32 mouse cellular contexts compared by ENCODE assay signal in genomic region chr13:9653018-9653417, GRCm38 (mm10).
"Had no signal": no experiment of that assay in that cellular context is flagged by ENCODE, and none has a peak within 500 bp of the region (broad histone marks: within the 10 kb centered on the region; RNA-seq: fewer than 3 reads in every experiment).

No protein-coding gene starts in this region.

- ATAC-seq: hindbrain, embryonic 16.5 days; hindbrain, postnatal 0 days; inflammation-experienced regulatory T-cells, adult 6 months had no signal

- H3K27ac ChIP-seq: heart, embryonic 13.5 days; heart, embryonic 15.5 days; hindbrain, embryonic 10.5 days; hindbrain, embryonic 12.5 days; hindbrain, embryonic 13.5 days; hindbrain, embryonic 14.5 days; hindbrain, embryonic 15.5 days; hindbrain, postnatal 0 days; kidney, embryonic 15.5 days; kidney, postnatal 0 days; layer of hippocampus, adult 2 months; left cerebral cortex, adult 2 months had no signal

- H3K9me3 ChIP-seq: heart, embryonic 12.5 days; heart, embryonic 13.5 days; heart, embryonic 15.5 days; hindbrain, embryonic 10.5 days; hindbrain, embryonic 12.5 days; hindbrain, embryonic 13.5 days; hindbrain, embryonic 15.5 days; kidney, embryonic 15.5 days had no signal

- H3K9ac ChIP-seq: heart, embryonic 12.5 days; heart, embryonic 13.5 days; heart, embryonic 15.5 days; hindbrain, embryonic 12.5 days; hindbrain, embryonic 13.5 days; hindbrain, embryonic 14.5 days; hindbrain, embryonic 15.5 days; kidney, embryonic 15.5 days had no signal

- H3K4me3 ChIP-seq: heart, embryonic 12.5 days; heart, embryonic 13.5 days; heart, embryonic 15.5 days; hindbrain, embryonic 10.5 days; hindbrain, embryonic 12.5 days; hindbrain, embryonic 13.5 days; hindbrain, embryonic 15.5 days; kidney, embryonic 15.5 days; layer of hippocampus, adult 2 months; left cerebral cortex, adult 2 months had no signal

- DNase-seq: heart, postnatal 10 days; heart, postnatal 14 days; heart, postnatal 36 days; heart, postnatal 4 days; kidney, adult 11 months; kidney, adult 18-20 months; kidney, adult 2 months; kidney, adult 8-10 months; kidney, adult 9 months; kidney, postnatal 10 days; kidney, postnatal 14 days; kidney, postnatal 25 days; kidney, postnatal 36 days; kidney, postnatal 4 days; layer of hippocampus, adult 9-11 months; layer of hippocampus, postnatal 36 days had no signal

- H3K4me2 ChIP-seq: heart, embryonic 11.5 days; heart, embryonic 12.5 days; heart, embryonic 13.5 days; heart, embryonic 15.5 days; hindbrain, embryonic 12.5 days; hindbrain, embryonic 13.5 days; hindbrain, embryonic 14.5 days; hindbrain, embryonic 15.5 days; kidney, embryonic 15.5 days had no signal

- H3K27me3 ChIP-seq: heart, embryonic 12.5 days; heart, embryonic 13.5 days; heart, embryonic 15.5 days; hindbrain, embryonic 12.5 days; hindbrain, embryonic 13.5 days; hindbrain, embryonic 15.5 days; kidney, embryonic 15.5 days had no signal

- H3K4me1 ChIP-seq: heart, embryonic 12.5 days; heart, embryonic 13.5 days; heart, embryonic 15.5 days; hindbrain, embryonic 10.5 days; hindbrain, embryonic 12.5 days; hindbrain, embryonic 13.5 days; hindbrain, embryonic 15.5 days; kidney, embryonic 15.5 days had no signal
